Mouse (Mus musculus): ENCODE measurements around the gene Sult1a1. TPM values are rescaled to one million over a fixed set of nuclear protein-coding genes. Genes with fewer than 3 reads are reported as not detected.
"Not testable (repeated sequence)": the region's sequence is repeated elsewhere in the genome, so short reads cannot be mapped to it uniquely, and the experiment has no call there.

Gene Sult1a1
- total RNA-seq, 4 experiments from 2014 or later: 5.9 to 17.4 (median 10.6) TPM

- peak; percentile 13 to 21 for DNase-seq (ENCODE audit: low spot score in 2 of 2)
Observed at GRCm38 (mm10) chr7:126665269-126665668, 11.0 kb downstream of the Sult1a1 start.

- DNase-seq (ENCODE audit: low spot score in 2 of 2): no peak
Observed at GRCm38 (mm10) chr7:126663646-126664045, 12.6 kb downstream of the Sult1a1 start.

DNA sequence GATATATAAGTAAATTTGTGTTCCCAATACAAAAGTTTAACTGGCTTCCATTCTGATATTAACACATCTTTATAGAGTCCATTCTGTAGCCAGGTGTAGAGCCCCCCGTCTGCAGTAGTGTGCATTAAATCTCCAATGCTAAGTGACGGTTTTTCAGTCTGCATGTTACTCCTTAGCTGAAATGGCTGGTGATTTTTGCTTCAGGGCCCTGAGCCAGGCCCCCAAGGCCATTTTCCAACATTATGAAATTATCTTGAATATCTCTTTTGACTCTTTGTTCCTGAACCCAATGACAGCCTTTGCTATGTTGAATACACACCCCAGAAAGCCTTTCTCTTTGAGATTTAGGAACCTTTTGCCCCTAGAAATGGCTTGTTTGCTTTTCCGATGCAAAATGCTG lies 16.5 kb downstream of the Sult1a1 start:
- DNase-seq (ENCODE audit: low spot score in 2 of 2): no peak

- DNase-seq (ENCODE audit: low spot score in 2 of 2): no peak
Observed at GRCm38 (mm10) chr7:126657522-126657921, 18.7 kb downstream of the Sult1a1 start.

- no peak for DNase-seq (ENCODE audit: low spot score in 2 of 2)
Observed at GRCm38 (mm10) chr7:126655695-126656094, 20.5 kb downstream of the Sult1a1 start.

- DNase-seq (ENCODE audit: low spot score in 2 of 2): no peak
Observed at GRCm38 (mm10) chr7:126653991-126654390, 22.2 kb downstream of the Sult1a1 start.

DNA sequence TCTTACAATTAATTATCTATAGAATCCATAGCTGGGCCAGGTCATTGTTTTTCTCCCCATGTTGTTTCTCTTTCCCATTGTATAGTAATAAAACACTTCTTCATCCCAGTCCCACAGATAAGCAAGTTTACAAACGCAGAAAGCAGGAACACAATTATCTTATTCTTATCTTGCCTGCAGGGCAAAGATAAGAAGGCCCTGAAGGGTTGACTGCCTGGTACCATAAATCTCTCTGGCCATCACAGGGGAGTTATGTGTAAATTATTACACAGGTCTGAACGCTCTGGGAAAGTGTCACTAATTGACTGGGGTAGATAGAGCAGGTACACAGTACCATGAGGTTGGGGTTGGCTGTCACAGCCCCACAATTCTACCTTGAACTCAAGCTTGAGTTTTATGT lies 25.4 kb downstream of the Sult1a1 start:
- no peak for DNase-seq (ENCODE audit: low spot score in 2 of 2)

GRCm38 (mm10) chr7:126649231-126650051 lies 26.8 kb downstream of the Sult1a1 start, which contains the start of gene Sgf29:
Gene Sgf29 (plus strand): TSS chr7:126649309.
- DNase-seq (ENCODE audit: low spot score in 2 of 2): peak; percentile 85 to 87

- no peak for DNase-seq (ENCODE audit: low spot score in 2 of 2)
Observed at GRCm38 (mm10) chr7:126648486-126648885, 27.7 kb downstream of the Sult1a1 start.

DNA sequence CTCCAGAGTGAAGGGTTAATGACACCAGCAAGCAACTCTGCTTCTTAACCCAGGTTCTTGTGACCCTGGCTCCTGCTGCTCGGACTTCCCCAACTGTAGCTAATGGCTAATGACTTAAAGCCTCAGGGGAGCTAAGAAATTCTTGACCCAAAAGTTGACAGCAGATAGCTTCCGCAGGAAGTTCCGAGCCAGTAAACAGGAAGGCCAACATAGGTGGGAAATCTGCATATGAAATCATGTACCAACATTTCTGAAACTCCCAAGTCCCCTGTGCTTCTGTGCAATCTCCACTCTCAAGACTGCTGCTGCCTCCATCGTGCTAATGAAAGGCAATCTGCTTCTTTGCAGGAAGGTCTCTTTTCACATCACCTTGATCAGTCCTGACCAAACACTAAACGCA lies 30.5 kb downstream of the Sult1a1 start:
- DNase-seq (ENCODE audit: low spot score in 2 of 2): no peak

GRCm38 (mm10) chr7:126644914-126645313 lies 31.3 kb downstream of the Sult1a1 start:
- no peak for DNase-seq (ENCODE audit: low spot score in 2 of 2)

DNA sequence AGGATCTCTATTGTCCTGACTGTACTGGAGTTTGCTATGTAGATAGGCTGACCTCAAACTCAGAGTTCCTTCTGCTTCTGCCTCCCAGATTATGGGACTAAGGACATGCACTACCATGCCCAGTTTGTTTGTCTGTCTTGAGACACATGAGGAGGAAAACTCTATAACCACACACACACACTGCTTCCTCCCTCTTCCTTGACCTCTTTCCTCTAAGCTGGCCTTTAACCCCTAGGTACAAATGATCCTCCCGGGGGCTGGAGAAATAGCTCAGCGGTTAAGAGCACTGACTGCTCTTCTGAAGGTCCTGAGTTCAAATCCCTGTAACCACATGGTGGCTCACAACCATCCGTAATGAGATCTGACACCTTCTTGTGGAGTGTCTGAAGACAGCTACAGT lies 31.9 kb downstream of the Sult1a1 start:
- no peak for DNase-seq (ENCODE audit: low spot score in 2 of 2)

GRCm38 (mm10) chr7:126643244-126643617 lies 33.0 kb downstream of the Sult1a1 start:
- not testable (repeated sequence) for DNase-seq (ENCODE audit: low spot score in 2 of 2)

GRCm38 (mm10) chr7:126642545-126643243 lies 33.5 kb downstream of the Sult1a1 start:
- DNase-seq (ENCODE audit: low spot score in 2 of 2): no peak

GRCm38 (mm10) chr7:126636733-126637520 lies 39.3 kb downstream of the Sult1a1 start:
- DNase-seq (ENCODE audit: low spot score in 2 of 2): no peak

GRCm38 (mm10) chr7:126635375-126635774 lies 40.9 kb downstream of the Sult1a1 start:
- no peak for DNase-seq (ENCODE audit: low spot score in 2 of 2)

GRCm38 (mm10) chr7:126632478-126632877 lies 43.8 kb downstream of the Sult1a1 start:
- DNase-seq (ENCODE audit: low spot score in 2 of 2): no peak

- no peak for DNase-seq (ENCODE audit: low spot score in 2 of 2)
Observed at GRCm38 (mm10) chr7:126630824-126631518, 45.3 kb downstream of the Sult1a1 start, which contains the start of gene Nupr1. Gene Nupr1 (minus strand): TSS chr7:126630861.

DNA sequence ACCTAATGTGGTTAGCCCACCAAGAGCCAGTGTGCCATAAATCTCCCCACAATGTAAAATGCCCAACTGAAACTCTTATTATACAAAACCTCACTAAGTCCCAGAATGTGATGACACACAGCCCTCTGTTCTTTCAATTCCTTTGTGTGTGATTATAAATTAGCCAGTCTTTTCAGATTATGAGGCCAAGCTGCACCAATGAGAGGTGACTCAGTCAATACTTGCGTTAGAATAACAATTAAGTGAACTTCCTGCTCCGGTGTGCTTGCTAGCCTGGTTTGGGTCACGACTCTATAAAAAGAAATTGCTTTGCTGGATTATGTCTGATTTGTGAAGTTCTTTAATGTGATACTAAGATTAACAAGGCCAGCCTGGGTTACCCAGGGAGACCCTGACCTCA lies 46.3 kb downstream of the Sult1a1 start:
- DNase-seq (ENCODE audit: low spot score in 2 of 2): no peak

DNA sequence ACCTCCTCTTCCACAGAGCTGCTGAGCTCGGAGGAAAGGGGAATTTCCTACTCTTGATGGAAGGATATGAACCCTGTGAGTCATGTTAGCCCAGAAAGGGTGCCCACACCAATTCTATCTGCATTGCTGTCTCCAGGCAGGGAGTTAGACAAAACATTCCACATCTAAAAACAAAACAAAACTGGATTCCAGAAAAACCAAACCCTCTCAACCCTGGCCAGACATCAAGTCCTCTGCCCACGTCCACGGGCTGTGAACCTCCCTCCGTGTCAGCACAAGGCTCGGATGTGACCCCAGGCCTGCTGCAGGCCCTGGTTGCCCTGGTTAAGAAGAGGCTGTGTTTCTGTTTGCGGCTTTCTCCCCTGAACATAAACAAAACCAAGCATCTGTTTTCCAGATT lies 48.1 kb downstream of the Sult1a1 start:
- no peak for DNase-seq (ENCODE audit: low spot score in 2 of 2)
